Mouse (Mus musculus): ENCODE measurements around the gene Mboat2.

Gene Mboat2

DNA sequence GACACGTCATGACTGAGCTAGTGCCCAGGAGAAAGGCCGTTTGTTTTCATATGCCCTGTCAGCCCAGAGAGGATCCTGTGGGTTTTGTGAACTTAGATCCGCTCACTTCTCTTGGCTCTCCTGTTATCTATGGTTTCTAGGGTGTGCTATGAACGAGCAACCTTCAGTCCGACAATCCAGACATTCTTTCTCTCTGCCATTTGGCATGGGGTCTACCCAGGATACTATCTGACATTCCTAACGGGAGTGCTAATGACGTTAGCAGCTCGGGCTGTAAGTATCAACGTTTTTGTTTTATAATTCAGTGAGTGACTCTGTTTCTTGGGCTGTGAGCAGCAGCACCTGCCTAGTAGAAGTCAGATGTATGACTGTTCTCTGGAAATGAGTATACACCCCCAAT, 124.5 kb downstream of the Mboat2 start:
- no peak for DNase-seq

DNA sequence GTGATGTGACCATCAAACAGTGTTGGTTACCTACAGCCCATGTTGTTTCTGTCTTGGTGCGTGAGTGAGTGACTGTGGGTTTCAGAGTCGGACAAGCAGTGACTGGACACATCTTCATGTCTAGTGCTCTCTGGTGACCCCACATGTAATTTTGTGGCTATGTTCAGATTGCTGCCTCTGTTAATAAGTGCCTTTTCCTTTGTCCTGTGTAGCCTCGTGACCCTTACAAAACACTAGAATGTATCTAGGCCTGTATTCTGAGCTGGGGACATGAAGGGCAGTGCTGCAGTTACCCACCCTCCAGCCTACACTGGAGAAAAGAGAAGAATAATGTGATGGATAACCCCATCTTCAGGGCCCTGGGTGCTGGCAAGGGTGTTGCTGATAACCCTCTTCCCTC, 127.8 kb downstream of the Mboat2 start:
- no peak for DNase-seq

GRCm38 (mm10) chr12:24961821-24962220, 131.1 kb downstream of the Mboat2 start:
- DNase-seq = no peak

GRCm38 (mm10) chr12:24962362-24962967, 131.8 kb downstream of the Mboat2 start:
- DNase-seq = no peak

DNA sequence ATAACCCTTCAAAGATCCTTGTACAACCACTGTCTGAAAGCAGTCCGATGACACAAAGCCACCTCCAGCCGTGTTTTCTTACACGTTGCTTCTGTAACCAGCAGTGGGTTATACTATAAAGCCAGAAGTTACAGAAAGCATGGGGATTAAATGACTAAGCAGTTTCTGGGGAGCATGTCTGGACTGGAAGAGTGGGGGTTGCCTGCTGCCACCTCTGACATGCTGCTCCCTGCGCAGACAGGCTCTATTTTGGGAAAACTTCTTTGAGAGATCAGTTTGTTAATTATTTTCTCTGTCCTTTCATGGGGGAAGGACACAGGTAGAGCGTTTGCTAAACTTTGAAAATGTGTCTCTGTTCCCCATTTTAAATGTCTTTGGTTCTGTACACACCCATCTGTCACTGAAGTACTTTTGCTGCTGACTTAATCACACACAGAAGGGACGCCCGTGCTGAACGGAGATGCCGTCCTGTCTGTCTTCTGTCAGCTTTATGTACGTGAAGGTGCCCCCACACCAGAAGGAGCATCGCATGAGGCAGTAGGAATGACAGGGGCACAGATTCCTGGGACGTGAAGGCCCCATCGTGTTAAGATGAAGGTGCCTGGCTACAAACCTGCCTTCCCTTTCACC, 132.8 kb downstream of the Mboat2 start:
- no peak for DNase-seq

DNA sequence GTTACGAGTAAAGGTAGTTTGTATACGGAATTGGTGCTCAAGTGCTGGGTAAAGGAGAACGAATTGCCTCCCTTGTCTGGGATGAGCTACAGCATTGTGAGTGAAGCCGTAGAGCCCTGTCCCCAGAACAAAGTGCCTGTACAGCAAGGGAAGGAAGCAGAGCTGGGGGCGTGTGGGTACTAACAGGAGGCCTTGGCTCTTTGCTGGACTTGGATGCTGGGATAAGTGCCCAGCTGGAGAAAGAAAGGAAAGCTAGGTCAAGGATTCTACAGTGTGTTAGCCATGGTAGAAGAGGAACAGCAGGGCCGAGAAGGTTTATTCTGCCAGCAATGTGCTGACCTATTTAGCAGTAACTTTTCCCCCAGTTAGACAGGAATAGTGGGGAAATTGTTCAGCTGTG, 134.7 kb downstream of the Mboat2 start:
- no peak for DNase-seq

DNA sequence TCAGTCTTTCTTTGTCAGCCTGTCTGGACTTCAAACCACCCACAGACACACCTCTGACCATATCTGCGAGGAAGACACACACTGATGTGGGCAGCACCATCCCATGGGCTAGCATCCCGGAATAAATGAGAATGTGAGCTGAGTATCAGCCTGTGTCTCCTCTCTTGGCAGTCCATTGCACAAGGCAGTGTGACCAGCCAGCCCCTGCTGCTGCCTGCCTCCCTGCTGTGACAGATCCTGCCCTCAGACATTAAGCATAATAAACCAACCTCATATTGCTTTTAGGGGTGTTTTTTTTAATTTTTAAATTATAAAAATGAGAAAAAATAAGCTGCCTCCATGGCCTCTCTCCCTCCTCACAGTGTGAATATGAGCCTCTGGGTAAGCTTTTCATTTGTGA, 135.4 kb downstream of the Mboat2 start:
- DNase-seq = no peak

DNA sequence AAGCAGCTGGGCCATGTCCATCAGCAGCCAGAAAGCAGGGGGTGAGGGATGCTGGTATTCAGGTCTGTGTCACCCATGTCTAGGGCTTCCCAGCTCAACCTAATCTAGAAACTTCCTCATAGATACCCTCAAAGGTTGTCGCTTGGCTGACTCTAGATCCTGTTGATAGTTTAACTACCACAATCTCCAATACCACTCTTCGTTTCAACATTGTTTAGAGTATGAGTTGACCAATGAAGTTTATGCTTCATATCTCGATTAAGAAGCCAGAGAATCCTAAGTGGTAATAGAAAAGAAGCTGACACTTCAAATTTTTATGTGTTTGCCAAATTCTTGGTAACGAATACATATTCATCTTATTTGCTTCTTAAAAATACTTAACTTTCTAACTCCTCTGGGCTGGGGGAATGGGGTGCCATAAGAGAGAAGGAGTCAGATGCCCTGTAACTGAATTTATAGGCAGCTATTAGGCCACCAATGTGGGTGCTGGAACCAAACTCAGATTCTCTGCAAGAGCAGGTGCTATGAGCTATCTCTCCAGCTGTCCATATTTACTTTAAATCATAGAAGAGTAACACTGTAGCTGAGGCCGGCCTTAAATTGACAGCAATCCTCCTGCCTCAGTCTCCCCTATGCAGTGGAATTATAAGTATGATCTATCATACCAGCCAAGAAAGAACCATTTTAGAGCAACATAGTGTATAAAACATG, 141.0 kb downstream of the Mboat2 start:
- no peak for DNase-seq

DNA sequence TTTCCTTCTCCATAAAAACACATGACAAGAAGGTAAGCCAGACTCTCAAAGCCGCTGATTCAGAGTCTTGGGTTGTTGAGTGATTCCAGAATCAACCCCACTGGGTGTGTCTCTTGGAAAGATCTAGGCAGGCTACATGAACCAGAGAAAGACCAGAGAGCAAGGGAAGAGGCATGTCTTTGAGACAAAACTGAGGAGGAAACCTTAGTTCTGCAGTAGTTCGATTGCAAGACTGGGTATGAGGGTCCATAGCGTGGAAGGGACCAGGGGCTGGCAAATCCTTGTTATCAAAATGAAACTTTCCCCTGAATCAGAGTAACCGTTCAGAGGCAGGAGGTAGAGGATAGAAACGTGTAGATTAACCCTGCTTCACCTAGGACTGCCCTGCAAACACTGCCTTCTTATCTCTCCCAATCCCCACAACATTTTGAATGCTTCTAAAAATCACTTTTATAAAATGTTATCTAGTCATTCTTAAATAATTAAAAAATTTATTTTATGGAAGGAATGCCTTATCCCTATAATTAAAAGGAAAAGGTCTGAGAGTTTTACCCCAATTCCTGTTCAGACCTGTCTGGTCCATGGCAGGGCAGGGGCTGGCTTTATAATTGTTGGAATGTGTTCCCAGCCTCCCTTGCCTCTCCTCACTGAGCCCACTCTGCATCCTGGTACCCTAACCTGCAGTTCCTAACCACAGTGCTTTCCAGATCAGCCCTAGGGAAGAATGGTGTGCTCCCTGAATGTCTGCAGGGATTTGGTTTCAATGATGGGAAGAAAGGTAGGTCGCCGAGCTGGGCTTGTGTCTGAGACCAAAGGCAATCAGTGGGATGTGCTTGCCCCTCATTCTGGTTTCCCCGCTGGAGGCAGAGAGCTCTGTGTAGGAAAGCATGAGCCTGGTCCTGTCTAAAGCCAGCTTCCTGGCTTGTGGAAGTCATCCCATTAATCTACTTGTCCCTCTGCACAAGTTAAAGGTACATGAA, 142.0 kb downstream of the Mboat2 start:
- no peak for DNase-seq

DNA sequence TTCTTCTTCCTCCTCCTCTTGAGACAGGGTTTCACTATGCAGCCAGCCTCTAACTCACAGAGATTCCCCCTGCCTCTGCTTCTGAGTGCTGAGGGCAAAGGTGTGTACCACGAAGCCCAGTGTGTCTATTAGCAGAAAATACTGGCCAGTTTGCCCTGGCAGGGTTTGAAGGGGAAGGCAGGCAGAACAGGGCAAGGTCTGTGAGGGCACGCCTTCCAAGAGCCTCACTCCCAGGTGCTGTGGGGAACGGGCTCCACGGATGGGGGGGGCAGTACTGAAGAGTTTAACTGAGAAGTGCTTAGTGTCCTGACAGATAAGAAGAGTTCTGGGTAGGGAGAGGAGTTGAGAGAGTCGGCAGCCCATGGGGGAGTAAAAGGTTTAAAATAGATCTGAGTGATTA, 142.9 kb downstream of the Mboat2 start:
- no peak for DNase-seq

GRCm38 (mm10) chr12:24974446-24975114, 143.9 kb downstream of the Mboat2 start, which contains the start of gene Kidins220:
Gene Kidins220, plus strand, starts transcription at chr12:24974925.
- DNase-seq = peak; percentile 97

DNA sequence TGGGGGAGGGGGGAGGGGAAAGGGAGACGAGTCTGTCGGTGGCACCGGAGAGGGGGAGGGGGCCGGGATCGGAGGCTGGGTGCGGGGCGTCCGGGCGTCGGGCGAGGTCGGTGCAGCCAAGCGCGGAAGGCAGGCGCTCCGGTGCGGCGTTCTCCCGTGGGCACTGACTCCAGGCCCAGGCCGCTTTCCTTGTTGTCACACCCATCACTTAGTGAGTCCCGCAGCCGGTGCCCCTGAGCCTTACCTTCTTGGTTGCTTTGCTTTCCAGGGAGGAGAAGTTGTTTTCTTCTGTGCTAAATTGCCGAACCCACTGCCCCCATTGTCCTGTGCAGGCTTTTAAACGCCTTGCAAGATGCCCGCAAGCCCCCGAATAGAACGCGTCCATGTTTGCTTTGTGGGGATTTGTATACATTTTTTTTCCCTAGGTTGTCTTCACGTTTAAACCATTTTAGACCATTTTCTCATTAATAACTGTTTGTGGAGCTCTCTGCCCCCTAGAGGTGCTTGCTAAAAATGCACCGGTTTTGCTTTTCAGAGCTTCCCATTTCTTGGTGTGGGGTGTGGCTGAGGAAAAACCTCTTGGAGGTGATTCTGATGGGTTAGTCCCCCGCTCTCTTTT, 144.5 kb downstream of the Mboat2 start:
- peak; percentile 51 for DNase-seq

- DNase-seq = no peak
Observed at GRCm38 (mm10) chr12:24985226-24985625, 154.5 kb downstream of the Mboat2 start.

GRCm38 (mm10) chr12:24995350-24995749, 164.7 kb downstream of the Mboat2 start:
- DNase-seq = no peak

DNA sequence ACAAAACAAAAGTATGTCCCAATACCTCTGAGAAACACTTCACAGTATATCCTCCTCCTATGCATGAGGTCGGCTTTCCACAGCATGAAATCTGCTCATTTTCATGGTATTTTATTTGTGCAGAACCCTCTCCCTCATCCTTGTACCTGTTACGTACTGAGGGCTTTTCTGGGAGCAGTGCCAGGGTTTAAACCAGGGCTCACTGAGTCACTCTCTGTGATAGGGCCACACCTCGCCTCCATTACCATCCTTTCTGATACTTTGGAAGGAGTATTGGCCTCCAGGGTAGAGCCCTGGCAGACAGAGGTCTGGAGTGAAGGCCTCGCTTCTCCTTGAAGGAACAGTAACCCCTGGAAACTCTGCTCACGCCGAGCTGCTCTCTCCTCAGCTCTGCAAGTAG, 174.7 kb downstream of the Mboat2 start:
- no peak for DNase-seq

- DNase-seq = no peak
Observed at GRCm38 (mm10) chr12:25009957-25010356, 179.3 kb downstream of the Mboat2 start.

DNA sequence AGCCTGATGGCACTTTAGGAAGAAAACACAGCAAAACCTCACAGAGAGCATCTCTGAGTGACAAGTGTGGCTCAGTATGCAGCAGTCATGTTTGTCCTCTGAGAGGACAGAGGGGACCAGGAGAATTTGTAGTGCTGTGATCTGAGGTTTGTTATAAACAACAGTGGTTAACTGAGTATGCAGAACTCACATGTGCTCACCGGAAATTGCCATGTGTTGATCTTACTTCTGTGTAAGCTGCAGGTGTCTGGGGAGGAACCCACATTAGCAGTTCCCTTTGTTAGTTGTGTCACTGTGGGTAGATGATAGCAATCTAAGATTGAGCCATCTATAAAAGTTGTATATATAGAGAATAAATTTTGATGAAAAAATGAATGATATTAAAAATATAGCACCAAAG, 179.7 kb downstream of the Mboat2 start:
- no peak for DNase-seq

GRCm38 (mm10) chr12:25011733-25012367, 181.2 kb downstream of the Mboat2 start:
- DNase-seq = no peak

DNA sequence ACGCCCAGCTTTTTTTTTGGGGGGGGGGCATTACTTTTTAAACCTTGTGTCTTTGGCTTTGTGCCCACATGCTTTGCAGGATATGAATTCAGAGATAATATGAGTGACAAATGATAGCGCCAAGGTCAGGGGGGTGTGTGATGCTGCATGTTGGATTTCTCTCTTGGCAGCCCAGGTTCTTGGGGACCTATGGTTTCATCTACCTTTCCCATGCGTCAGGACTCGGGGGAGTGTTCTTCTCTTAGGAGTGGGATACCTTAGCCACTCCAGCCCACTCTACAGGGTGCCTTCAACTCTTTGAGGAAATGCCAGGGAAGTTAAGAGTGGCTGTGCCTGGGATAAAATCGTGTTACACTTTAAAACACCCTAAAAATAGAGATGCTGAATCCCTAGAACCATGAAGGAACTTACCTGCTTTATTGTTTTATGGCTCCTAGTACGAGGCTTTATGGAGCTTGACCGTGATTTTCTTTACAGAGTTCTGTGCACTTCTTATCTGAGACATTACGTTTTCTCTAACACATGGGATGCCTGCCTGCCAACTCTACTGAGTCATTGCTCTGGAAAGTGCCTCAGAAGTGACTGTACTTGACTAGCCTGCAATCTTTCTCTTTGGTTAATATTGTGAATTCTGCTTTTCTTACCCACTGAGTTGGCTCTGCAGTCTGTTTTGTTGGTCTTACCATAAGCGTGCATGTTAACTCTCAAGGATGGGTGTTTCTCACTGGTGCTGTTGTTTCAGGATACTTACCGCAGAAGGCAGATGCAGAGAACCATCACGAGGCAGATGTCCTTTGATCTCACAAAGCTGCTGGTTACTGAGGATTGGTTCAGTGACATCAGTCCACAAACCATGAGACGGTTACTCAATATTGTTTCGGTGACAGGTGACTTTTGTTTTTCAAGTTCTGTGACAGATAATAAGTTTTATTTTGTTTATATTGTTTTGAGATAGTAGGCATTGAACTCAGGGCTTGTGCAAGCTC, 182.2 kb downstream of the Mboat2 start:
- DNase-seq = no peak

Data from right cerebral cortex, postnatal 4 days (tissue).